Mouse (Mus musculus): ENCODE measurements around the gene Fat4.

Fat4 gene

DNA sequence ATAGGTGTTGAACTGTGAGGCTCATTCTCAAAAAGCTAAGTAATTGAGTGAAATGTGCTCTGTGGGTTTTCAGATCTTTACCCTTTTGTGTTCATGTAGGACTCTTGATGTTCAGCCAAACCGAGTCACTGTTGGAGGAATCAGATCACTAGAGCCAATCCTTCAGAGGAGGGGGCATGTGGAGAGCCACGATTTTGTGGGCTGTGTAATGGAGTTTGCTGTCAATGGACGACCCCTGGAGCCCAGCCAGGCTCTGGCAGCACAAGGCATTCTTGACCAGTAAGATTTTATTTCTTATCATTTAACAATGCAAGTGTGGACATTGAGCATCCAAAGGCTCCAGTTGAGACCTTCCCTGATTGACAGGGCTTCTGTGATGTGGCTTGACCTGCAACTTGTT lies 113.3 kb downstream of the Fat4 start:
- no peak for DNase-seq

DNA sequence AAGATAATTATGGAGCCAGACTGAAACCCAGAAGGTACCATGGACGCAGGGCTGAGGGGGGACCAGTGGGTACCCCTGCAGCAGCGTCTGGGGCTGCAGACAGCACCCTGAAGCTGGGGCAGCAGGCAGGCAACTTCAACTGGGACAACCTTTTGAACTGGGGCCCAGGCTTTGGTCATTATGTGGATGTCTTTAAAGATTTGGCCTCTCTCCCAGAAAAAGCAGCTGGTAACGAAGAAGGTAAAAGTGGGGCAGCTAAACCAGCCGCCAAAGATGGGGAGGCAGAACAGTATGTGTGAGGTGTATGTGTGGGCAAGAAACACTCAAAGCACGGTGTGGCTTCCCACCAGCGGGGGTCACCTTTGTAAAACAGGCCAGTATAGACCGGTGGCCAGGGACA lies 123.8 kb downstream of the Fat4 start:
- DNase-seq, result peak; percentile 12

DNA sequence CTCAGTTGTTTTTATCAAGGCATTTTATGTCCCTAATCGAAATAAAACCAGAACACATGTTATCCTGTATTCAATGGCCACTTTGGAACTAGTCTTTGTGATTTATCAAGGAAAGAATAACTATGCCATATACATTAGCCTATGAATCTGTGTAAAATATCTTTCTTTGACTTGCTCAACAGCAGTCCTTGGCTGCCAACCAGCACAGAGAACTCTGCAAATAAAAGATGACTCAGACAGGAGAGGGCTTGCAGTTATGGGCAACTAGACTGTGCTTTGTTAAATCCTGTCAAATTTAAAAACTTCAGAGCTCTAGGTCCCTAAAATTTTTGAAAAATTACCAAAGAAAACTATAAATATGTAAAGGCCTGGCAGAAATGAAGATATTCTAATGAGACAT lies 130.9 kb downstream of the Fat4 start:
- DNase-seq, result no peak

DNA sequence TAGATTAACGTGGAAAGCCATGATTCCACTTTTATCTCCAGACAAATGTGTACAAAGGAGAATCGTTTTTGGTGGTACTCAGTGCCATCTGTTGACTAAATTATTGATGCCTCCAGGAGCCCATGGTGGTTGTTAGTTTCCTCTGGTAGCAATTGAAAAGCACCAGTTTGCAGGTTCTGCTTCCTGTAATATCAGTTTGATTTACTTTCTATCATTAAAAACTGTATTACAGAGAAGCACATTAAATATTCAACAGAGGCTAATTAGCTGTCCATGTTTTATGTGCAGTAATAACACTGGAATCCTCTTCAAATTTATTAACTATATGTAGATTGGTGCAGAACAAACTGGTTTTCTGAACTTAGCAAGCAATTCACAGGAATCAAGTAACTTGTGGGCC lies 149.4 kb downstream of the Fat4 start:
- DNase-seq, result no peak

DNA sequence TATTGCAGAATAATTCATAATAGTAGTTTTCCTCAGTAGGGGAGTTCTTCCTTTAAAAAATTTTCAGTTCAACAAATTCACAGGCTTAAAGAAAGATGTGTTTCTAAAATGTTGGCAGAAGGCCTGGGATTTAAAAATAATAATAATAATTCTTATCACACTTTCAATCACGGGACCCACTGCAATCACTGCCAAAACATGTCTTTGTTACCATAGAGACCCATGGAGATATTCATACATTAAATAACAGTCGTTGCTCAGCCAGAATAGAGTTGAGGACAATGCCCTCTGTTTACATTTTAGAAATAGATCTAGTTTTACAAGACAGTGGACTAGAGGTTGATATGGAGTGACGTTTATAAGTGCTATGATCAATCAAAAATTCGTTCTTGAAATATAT lies 159.7 kb downstream of the Fat4 start:
- no peak for DNase-seq

DNA sequence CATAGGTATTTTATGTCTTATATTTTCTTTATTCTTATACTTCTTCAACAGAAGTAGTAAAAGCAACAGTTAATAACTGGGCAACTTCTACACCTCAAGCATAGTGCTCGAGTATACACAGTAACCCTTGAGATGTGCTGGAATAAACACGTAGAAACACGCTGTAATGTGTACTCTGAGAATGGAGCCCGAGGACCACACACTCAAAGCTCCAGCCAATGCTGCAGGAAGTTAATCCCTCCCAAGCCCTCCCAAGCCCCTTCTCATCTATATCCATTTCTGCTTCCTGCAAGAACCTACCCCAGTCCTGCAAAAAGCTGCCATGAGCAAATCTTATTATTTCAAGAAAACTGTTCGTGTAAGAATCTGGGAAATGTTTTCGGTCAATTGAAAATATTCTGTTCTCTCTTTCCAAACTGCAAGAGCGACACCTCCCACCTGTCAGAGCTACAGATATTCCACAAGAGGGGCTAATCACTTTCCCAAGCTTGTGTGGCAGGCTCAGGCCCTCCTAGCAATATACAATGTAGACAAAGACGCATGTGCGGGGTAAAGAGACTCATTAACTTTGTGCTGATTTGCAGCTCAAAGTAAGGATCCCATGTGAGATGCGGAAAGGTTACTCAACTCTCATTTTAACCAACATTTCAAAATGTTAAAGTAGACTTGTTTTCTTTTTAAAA lies 161.0 kb downstream of the Fat4 start:
- DNase-seq, result no peak

DNA sequence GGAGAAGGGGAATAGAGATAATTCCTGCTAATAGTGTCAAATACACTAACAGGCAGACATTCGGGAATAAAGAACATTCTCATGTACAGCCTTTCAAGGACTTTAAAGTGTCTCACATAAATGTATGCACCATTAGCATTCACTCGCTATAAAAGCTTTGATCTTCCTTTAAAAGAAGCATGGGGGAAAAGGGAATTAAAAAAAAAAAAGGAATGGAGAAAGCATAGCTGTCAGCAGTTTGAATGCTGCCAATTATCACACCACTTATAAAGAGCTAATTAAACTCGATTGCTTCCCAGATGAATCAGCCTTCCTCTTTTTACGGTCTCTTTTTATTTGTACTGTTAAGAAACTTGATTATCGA lies 161.5 kb downstream of the Fat4 start:
- no peak for DNase-seq

DNA sequence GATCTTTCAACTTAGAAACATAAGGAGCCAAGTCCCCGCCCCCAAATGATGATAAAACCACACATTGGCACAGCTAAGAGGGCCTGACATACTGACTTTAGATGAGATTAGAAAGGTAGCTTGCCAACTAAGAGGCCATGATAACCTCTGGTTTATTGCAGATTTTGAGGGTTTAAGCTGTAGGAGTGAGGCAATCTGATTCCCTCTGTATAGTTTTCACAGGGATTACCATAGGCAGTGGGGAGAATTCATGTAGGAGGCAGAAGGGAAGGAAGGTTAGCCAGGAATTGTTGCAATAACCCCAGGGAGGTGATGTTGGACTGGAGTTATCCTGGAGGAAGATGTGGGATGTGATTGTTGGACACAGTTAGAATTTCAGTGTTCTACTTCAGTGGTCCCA lies 163.4 kb downstream of the Fat4 start:
- DNase-seq, result no peak

DNA sequence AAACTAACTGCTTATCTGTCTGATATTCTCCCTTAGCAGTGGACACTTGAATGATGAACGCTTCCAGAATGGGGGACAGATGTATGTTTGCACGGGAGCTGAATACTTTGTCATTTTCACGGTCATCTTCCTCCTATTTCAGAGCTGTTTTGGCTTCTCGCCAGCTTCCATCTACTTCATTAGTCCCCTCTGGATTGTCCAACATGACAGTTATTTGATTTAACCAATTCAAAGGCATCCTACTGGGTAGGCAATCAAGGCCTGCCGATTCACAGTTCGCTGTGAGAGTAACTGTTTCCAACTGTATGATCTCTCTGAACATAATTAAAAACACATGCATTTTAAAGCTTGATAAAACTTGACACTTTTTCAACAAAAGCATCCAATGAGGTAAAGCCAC lies 166.3 kb downstream of the Fat4 start:
- no peak for DNase-seq
